Comparison of ENCODE assay signal across 1 mouse cellular context in genomic region chr14:78525059-78525458, GRCm38 (mm10).
A peak's percentile ranks its signal among the peaks of the same experiment; 100 is the strongest.
TF ChIP-seq lines count a peak whose summit lies in the region.

No protein-coding gene starts in this region.

TF ChIP-seq in CH12.LX, 34 proteins besides CTCF, POLR2A, EP300 and RAD21 (continued from another document):
- no peak for TF ChIP-seq E2F4 (IDR thresholded peaks at IDR 0.05; ENCODE audit: insufficient replicate concordance, low read depth, low read length)
- TF ChIP-seq SMC3 (IDR thresholded peaks at IDR 0.05; ENCODE audit: low read depth, low read length), result peak; percentile 22; the same call in 1 of the 2 replicates
